Mouse (Mus musculus) urinary bladder, postnatal 25 days (tissue): ENCODE measurements around the gene Rnf182.

Experiments
- DNase-seq: peaks from one replicate; pipeline ENCODE4 v3.0.0; 2022; ENCODE audit warnings: low spot score

Rnf182 gene

DNA sequence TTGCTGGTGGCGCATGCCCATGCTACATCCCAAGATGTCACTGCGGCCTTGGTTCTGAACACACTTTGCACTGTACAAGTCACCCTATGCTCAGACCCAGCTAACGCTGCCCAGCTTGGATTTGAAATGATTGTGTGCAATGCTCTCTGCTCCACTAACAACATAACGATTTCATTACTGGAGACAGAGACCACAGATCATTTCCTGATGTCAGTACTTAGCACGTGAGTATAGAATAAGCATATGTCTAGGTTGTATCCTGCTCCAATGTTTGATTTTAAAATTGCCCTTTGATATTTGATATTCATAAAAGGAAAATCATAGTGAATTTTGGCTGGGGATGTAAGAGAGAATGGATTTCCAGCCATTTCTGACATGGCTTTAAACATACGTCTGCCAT lies 3.5 kb upstream of the Rnf182 start:
- no peak for DNase-seq

DNA sequence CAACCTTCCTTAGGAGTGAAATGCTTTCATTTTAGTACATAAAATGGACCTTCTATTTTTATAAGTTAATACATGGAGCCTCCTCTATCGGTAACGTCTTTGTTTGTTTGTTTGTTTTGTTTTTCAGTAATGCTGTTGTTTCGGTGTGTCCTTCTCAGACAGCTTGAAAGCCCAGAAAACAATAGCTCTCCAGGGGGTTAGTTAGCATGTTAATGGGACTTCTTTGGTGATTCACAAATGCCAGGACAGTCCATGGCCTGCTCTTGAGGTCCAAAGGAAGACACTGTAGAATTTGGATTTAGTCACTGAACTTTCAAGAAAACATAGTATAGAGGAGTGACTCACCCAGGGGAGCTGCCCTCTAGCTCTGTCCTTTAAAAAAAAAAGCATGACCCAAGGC lies 843 bp upstream of the Rnf182 start:
- no peak for DNase-seq

DNA sequence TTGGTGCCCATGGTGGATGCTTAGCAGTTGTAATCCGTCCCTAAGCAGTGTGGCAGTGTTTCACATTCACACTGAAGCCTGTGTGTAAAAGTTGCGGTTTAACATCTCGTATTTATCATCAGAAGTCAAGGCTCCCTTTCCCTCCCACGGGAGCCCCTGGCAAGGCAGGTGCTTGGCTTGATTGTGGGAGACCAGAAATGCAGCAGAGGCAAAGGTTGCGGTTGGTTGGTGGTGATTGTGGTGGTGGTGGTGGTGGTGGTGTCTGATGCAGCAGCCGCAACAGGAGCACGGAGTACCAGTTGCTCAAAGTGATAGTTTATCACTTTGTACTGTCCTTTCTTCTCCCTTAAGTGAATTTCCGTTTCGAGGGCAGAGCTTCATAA lies 325 bp upstream of the Rnf182 start:
- no peak for DNase-seq

DNA sequence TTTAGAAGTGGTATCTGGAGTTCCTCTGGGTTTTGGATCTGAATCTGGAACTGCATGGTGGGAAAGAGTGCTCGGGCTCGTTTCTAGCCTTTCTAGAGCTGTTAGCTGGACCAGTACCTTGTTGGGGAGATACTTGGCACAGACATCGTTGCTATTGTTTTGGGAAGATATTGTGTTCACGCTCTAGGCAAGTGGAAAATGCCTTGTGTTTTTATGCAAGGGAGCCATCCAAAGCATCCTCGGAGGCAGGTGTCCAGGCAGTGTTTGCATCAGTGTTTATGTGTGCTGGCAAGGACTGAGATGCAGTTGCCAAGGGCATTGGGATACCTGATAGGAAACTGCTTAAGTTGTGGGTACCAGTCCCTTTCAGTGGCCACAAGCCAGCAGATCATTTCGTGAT lies 1.0 kb downstream of the Rnf182 start:
- DNase-seq, result no peak

DNA sequence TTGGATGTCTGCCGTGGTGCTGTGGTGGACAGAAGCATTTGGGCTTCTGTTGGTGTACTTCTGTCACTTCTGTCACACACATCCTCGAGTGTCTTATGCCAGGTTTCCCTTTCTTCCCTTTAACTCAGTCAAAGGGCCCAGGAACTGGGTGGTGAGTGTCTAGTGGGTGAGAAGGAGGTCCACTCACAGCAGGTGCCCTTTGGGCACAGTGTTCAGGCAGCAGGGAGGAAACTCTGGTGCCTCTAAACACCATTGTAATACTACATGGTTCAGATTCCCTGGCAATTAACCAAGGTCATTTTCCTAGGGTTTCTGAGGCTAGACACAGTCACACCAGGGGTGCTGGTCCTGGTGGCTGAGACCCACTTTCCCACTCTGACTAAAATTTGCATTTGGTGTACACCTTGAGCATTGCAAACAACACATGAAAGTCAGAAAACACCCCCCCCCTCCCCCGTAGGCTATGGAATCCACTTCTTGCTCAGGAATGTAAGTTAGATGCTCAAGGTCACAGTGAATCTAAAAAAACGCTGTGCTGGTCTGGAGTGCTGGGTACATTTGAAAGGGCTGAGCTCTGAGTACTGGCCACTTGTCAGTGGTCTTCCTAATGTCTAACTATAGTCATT lies 4.2 kb downstream of the Rnf182 start:
- no peak for DNase-seq

DNA sequence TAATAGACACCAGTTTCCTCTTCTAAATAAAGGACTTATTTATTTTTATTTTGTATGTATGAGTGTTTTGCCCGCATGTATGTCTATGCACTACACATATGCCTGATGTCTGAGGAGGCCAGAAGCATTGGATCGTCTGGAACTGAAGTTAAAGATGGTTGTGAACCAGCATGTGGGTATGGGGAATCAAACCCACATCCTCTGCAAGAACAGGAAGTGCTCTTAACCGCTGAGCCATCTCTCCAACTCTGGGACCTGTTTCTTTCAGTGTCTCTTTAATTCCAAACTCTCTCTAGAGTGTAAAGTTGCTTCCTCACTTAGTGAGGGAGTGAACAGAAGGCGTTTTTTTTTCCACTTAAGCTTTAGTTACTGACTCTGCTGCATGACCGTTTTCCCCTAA lies 12.4 kb downstream of the Rnf182 start:
- DNase-seq, result no peak

DNA sequence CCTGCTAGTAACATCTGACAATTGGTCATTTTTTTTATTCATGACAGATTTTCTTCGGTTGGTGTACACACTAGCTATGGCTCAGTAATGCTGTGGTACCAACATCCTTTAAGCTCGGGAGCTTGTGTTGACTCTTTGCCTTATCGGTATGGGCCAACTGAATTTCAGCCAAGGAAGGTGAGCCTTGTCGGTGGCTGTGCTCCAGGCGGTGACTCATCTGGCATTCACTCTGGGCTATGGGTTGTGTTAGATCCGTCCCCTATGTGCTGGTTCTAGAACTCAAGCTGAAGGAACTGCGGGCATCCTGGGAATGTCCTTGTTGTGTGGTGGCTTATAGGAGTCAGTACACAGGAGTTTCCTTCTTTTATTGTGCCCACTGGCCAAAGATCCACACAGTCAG lies 14.3 kb downstream of the Rnf182 start:
- DNase-seq, result peak; percentile 23

DNA sequence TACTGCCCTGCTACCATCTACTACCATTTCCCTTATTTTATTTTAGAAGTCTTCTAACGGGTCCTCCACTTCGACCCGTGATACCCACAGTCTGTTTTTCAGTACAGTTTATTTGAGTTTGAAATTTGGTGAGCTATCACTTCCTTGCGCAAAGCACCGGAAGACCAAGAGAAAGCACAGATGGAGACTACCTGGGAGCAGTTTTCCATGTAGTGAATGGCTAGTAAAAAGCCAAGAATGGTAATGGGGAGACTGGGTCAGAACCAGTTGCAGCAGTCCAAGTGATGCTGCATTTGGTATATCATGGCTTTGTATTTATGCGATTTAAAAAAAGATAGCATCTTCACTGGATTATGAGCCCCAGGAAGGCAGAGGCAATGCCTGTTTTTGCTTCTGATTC lies 15.8 kb downstream of the Rnf182 start:
- DNase-seq, result no peak

DNA sequence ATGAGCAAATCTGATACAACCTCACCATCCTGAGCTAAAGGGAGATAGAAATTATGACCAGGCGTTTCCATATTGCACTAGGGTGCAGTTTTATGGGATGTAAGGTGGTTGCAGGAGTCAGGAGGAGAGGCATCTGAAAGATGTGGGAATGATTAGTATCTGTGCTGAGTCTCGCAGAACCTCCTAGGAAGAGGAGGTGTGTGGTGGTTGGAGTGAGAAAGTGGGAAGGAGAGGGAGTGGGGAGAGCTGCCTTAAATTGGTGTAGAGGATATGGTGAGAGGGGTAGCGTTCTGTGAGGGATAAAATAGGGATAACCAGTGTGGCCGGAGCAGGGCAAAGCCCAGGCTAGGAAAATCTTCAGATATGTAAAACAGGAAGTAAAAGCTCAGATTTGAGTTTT lies 17.5 kb downstream of the Rnf182 start:
- DNase-seq, result no peak

DNA sequence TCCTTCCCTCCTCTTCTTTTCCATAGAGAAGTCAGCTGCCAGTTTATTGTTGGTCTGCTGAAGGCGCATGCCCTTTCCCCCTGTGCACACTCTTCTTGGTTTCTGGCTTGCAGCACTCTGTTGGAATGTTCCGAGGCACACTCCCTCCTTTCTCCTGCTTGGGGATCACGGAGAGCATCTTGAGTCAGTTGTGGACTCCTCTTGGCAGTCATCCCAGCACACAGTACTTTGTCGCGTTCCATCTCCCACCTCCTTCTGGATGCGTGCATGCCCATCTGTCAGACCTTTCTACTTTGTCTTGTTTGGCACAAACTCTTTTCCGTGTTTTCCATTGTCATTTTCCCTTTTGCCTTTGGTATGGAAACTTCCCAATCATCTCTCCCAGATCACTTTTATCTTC lies 22.2 kb downstream of the Rnf182 start:
- no peak for DNase-seq

DNA sequence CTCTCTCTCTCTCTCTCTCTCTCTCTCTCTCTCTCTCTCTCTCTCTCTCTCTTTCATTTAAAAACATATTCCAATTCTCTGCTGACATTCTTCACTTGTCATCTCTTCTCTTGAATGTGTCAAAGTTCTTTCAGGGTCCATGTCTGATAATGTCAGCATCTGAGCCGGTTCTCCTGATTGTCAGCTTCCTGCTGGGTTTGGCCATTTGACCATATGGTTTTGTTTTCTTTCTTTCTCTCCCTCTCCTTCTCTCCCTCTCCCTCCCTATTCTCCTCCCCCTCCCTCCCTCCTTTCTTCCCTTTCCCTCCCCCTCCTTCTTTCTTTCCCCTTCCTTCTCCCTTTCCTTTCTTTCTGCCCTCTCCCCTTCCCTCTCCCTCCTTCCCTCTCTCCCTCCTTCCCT lies 29.5 kb downstream of the Rnf182 start:
- DNase-seq, result no peak

DNA sequence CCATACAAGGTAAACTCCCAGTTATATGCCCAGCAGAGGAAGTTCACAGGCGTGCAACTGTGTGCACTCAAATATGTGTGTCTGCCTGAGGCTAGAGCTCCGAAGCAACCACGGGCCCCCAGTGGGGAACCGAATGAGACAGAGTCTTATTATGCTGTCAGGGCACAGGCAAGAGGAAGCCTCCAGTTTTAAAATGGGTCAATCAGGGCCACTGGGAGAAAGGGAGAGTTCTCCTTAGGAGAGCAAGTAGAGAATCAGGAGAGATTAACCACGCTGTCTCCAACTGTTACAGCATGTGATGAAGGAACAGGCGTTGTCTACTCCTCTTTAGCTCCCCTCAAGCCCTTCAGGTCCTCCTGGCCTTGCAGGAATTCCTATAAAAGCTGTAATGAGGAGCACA lies 33.0 kb downstream of the Rnf182 start:
- no peak for DNase-seq

DNA sequence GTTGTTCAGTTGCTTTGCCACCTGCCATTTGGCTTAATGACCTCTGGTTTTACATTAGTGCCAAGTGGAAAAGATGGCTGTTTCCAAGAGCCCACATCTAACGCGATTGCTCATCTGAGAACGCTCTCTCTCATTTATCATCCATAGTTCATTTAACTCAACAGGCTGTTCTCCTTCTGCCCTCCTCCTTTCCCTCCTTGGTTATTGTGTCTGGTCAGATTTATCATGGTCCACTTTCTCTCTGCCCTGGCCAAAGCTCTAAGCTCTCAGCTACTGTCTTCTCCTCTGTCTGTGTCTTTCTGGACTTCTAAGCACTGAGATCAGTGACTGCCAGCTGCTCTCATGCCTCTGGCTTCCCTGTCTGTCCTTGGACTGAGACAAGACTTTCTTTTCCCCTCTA lies 35.8 kb downstream of the Rnf182 start:
- no peak for DNase-seq

DNA sequence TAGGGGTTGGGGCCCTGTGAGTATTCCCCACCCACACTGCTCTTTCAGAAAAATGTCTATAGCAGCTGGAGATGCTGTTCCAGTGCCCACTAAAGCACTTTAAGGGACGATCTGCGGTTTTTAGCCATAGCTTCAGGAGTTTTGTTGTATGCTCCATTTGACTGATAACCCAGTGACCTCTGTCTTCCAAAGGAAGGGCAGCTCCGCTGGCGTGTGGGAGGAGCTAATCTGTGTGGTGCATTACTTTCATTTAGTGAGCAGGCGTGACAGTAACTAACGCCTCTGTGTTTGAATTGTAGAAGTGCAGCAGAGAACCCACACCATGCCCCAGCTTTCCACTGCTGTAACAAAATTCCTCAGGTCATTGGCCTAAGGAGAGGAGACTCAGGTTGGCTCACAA lies 38.6 kb downstream of the Rnf182 start:
- no peak for DNase-seq

DNA sequence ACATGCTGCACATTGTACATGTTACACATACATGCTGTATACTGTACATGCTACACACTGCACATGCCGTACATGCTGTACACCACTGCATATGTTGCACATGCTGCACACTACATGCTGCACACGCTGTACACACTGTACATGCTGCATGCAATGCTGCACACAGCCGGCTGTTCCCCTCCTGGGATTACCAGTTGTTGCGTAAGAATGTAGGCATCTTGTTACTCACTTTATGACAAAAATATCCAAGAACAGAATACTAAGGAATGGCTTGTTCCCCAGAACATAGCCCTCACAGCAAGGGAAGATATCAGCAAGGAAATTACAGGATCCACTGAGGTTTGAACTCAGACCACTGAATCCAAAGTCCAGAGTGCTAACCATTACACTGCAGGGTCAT lies 47.7 kb downstream of the Rnf182 start:
- DNase-seq, result no peak

DNA sequence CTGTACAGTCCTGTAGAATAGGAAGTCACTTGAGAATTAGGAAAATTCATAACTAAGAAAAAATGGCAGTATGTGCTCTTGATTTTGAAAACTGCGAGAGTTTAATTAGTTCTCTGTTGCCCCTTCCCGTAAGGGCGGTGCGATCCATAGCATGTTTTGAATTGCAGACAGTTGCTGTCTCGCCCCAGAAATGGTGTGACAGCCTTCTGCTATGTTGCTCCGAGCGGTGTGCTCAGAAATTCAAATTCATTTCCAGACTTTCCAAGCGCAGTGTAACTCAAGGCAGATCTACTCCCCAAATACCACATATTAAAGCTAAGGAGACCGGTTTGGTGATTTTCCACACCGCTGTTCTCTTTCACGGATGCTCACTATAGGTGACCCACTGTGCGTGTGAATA lies 50.6 kb downstream of the Rnf182 start:
- no peak for DNase-seq

DNA sequence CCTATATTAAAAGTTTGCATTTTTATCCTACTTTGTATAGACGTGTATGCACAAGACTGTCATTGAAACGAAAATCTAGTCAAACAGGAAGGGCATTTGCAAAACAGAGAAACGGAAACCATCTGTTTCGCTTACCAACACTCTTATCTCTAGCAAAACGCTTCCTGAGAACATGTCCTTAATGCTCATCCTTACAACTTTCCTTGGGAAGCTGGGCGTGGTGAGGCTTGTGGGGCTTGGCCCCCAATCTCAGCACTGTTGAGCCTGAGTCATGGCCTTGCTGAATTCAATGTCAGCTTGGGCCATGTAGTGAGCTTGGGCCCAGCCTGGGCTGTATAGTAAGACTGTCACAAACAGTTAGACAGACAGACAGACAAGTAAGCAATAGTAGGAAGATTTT lies 51.4 kb downstream of the Rnf182 start:
- DNase-seq, result no peak

DNA sequence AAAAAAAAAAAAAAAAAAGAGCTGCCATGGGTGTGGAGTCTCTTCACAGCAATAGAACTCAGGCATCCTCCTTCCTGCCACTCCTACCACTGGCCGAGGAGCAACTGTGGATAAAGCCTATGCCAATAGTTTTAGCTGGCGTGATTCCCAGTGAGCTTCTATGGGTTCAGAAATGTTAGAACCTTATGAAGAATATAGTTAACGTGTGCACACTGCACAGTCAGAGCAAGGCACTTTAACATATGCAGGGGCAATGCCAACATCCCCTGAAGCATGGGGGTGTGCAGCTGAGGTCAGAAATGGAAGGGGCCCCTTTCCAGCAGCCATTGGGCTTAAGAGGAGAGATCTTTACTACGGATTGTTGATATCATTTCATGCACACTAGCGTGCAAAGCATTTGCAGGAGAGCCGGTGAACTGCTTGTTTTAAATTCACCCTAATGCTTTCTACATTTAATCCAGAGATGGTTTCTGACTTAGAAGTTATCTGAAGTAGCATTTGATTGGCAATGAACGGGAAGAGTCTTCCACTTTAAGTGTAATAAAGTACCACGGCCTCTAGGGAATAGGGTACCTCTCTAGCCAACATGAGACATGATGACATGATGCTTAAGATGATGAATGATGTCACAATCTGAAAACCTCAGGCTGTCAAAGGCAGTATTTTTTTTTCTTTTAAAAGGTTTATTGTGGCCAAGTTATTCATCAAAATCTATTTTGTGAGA lies 61.8 kb downstream of the Rnf182 start:
- DNase-seq, result no peak

DNA sequence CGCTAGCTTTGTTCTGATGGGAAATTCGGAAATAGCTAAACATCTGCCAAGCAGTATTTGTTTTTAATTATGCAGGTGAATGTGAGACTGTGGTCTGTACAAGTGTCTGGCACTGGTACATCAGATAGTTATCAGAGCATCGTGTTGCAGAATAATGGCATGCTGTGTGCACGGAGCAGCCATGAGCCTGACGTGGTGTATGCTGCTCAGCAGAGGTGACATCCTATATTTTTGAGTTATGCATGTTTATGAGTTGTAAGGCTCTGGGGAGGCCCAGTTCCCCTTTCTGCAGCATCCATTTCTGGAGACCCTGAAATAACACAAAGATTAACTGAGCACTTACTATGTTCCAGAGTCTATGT lies 62.4 kb downstream of the Rnf182 start:
- no peak for DNase-seq

DNA sequence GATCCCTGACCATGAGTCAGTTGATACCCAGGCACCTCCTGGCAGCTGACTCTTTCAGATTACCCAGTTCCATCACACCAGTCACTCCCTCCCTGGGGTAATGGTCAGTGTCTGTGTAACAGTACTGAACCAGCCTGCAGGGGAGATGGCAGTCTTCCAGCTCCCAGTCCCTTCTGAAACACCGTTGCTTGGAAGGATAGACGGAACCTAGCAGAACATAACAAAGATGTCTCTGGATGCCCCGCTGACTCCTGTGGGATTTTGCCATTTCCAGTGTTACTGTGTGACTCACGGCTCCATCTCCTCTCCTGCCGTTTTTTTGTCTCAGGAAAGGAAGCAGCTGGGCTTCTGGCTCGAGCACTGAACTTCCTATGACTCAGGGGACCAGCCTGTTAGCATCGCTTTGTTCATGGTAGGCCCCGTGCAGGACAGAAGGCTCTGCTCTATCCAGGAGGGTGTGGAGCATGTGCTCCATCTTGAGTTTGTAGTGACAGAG lies 69.0 kb downstream of the Rnf182 start:
- DNase-seq, result peak; percentile 26

DNA sequence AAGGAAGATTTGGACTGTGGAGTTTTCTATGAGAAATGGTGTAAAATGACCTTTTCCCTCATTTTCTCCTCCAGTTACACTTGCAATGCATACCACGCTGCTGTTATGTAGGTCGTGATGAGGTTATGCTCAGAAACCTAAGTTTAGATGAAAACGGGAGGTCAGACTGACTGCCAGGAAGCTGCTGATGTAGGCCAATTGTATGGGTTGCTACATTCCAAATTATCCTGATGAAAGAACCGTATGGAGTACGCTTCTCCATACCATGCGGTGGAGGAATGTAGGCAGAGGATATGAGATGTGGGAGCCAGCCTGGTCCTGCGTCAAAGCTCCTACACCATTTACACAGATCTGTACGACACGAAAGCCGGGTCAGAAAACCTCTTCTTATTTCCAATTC lies 72.6 kb downstream of the Rnf182 start:
- DNase-seq, result no peak

DNA sequence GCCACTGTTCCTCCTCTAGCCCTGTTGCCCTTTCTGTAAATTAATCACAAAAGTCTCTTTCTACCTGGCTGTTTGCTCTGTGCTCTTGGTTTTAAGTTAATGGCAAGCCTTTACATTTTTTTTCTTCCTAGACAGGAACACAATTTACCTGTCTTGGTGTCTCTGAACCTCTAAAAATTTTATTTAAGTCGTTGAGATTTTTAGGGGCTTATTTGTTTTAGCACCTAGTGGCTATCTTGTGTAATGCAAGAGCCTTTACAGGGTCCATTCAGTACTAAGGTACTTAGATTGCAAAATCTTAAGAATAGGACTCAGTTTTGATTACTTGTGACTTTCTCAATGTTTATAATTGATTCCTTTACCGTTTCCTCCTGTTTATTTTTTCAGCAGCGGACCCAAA lies 76.2 kb downstream of the Rnf182 start:
- no peak for DNase-seq

DNA sequence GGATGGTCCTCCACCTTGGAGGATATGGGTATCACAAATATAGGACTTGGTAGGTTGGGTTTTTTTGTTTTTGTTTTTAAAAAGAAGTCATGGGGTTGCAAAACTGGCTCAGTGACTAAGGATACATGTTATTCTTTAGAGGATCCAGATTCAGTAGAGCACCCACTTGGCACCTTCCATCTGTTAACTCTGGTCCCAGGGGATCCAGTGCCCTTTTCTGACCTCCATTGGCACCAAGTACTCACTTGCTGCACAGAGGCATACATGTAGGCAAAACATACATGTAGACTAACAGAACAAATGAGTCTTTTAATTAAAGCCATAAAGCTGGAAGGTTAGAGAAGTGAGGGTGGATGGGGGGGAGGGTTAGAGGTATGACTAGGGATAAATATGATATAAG lies 80.0 kb downstream of the Rnf182 start:
- no peak for DNase-seq

DNA sequence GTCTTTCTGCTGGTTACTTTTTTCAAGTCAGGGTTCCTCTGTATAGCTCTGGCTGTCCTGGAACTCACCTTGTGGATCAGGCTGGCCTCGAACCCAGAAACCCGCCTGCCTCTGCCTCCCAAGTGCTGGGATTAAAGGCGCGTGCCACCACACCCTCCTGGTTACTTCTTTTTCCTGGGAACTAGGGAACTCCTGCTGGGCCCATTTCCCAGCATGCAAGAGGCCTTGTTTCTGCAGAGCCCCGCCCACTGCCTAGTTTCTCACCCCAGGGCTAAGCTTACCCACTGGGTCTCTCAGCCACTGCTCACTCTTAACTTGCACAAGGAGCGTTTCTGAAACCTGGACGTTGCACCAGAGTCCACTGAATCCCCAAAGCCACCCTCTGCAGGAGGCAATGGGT lies 80.5 kb downstream of the Rnf182 start:
- DNase-seq, result no peak
